Mouse (Mus musculus): ENCODE measurements around the gene Rp9. TPM values are rescaled to one million over a fixed set of nuclear protein-coding genes. Genes with fewer than 3 reads are reported as not detected.

Gene Rp9
- polyA plus RNA-seq, 1 experiment from 2014 or later, result 95.2 TPM

- Histone ChIP-seq H3K9me3 (ENCODE audit: control insufficient read depth) (no peaks in the 10 kb centered on the region), H3K4me2 (replicated peaks; ENCODE audit: low read depth) (no peak overlapping the region), H3K36me3 (ENCODE audit: control insufficient read depth, insufficient read depth) (no peaks in the 10 kb centered on the region), H3K27me3 (replicated peaks; ENCODE audit: control insufficient read depth, insufficient read depth, low read length) (no peaks in the 10 kb centered on the region), H3K9ac (ENCODE audit: low read depth, low read length) (no peak overlapping the region), H3K4me3 (ENCODE audit: low read depth, low read length) (no peak overlapping the region), H3K27ac (ENCODE audit: low read depth, low read length) (no peak overlapping the region), H3K4me1 (replicated peaks; ENCODE audit: control insufficient read depth, insufficient read depth, low read length) (no peaks in the 10 kb centered on the region)
- WGBS, result 74% methylated on average over 3 of the region's 4 CpGs
- no peak for TF ChIP-seq CTCF (IDR thresholded peaks at IDR 0.05; ENCODE audit: low read depth)
- ATAC-seq, result no peak
Observed at GRCm38 (mm10) chr9:22428028-22428665, 41.4 kb downstream of the Rp9 start.

GRCm38 (mm10) chr9:22424719-22425118 is 44.8 kb downstream of the Rp9 start:
- Histone ChIP-seq H3K36me3 (ENCODE audit: control insufficient read depth, insufficient read depth) (no peaks in the 10 kb centered on the region), H3K27me3 (replicated peaks; ENCODE audit: control insufficient read depth, insufficient read depth, low read length) (no peaks in the 10 kb centered on the region), H3K9ac (ENCODE audit: low read depth, low read length) (no peak overlapping the region), H3K4me2 (replicated peaks; ENCODE audit: low read depth) (no peak overlapping the region), H3K9me3 (ENCODE audit: control insufficient read depth) (no peaks in the 10 kb centered on the region), H3K4me1 (replicated peaks; ENCODE audit: control insufficient read depth, insufficient read depth, low read length) (no peaks in the 10 kb centered on the region), H3K4me3 (ENCODE audit: low read depth, low read length) (no peak overlapping the region), H3K27ac (ENCODE audit: low read depth, low read length) (no peak overlapping the region)
- WGBS, result 78% methylated on average over 4 of the region's 4 CpGs
- no peak for ATAC-seq
- TF ChIP-seq CTCF (IDR thresholded peaks at IDR 0.05; ENCODE audit: low read depth), result no peak

GRCm38 (mm10) chr9:22424196-22424595 is 45.3 kb downstream of the Rp9 start:
- WGBS, result 70% methylated on average over 10 of the region's 10 CpGs
- Histone ChIP-seq H3K27me3 (replicated peaks; ENCODE audit: control insufficient read depth, insufficient read depth, low read length) (no peaks in the 10 kb centered on the region), H3K9me3 (ENCODE audit: control insufficient read depth) (no peaks in the 10 kb centered on the region), H3K4me1 (replicated peaks; ENCODE audit: control insufficient read depth, insufficient read depth, low read length) (no peaks in the 10 kb centered on the region), H3K27ac (ENCODE audit: low read depth, low read length) (no peak overlapping the region), H3K4me3 (ENCODE audit: low read depth, low read length) (no peak overlapping the region), H3K4me2 (replicated peaks; ENCODE audit: low read depth) (no peak overlapping the region), H3K36me3 (ENCODE audit: control insufficient read depth, insufficient read depth) (no peaks in the 10 kb centered on the region), H3K9ac (ENCODE audit: low read depth, low read length) (no peak overlapping the region)
- no peak for ATAC-seq
- no peak for TF ChIP-seq CTCF (IDR thresholded peaks at IDR 0.05; ENCODE audit: low read depth)

- no peak for TF ChIP-seq CTCF (IDR thresholded peaks at IDR 0.05; ENCODE audit: low read depth)
- Histone ChIP-seq H3K36me3 (ENCODE audit: control insufficient read depth, insufficient read depth) (no peaks in the 10 kb centered on the region), H3K9me3 (ENCODE audit: control insufficient read depth) (no peaks in the 10 kb centered on the region), H3K27ac (ENCODE audit: low read depth, low read length) (no peak overlapping the region), H3K4me1 (replicated peaks; ENCODE audit: control insufficient read depth, insufficient read depth, low read length) (no peaks in the 10 kb centered on the region), H3K4me2 (replicated peaks; ENCODE audit: low read depth) (no peak overlapping the region), H3K9ac (ENCODE audit: low read depth, low read length) (no peak overlapping the region), H3K27me3 (replicated peaks; ENCODE audit: control insufficient read depth, insufficient read depth, low read length) (no peaks in the 10 kb centered on the region), H3K4me3 (ENCODE audit: low read depth, low read length) (no peak overlapping the region)
- ATAC-seq, result no peak
- WGBS, result 69% methylated on average over 1 of the region's 1 CpGs
Observed at GRCm38 (mm10) chr9:22423507-22423906, 46.0 kb downstream of the Rp9 start.

- ATAC-seq, result no peak
- H3K9ac ChIP-seq (ENCODE audit: low read depth, low read length), result no peak overlapping the region
- H3K36me3 ChIP-seq (ENCODE audit: control insufficient read depth, insufficient read depth), result no peaks in the 10 kb centered on the region
- TF ChIP-seq CTCF (IDR thresholded peaks at IDR 0.05; ENCODE audit: low read depth), result no peak
- H3K4me2 ChIP-seq (replicated peaks; ENCODE audit: low read depth), result no peak overlapping the region
- H3K4me1 ChIP-seq (replicated peaks; ENCODE audit: control insufficient read depth, insufficient read depth, low read length), result no peaks in the 10 kb centered on the region
- WGBS, result 56% methylated on average over 1 of the region's 1 CpGs
- no peak overlapping the region for H3K4me3 ChIP-seq (ENCODE audit: low read depth, low read length)
- H3K27me3 ChIP-seq (replicated peaks; ENCODE audit: control insufficient read depth, insufficient read depth, low read length), result no peaks in the 10 kb centered on the region
- no peak overlapping the region for H3K27ac ChIP-seq (ENCODE audit: low read depth, low read length)
- H3K9me3 ChIP-seq (ENCODE audit: control insufficient read depth), result no peaks in the 10 kb centered on the region
Observed at GRCm38 (mm10) chr9:22422559-22422958, 47.0 kb downstream of the Rp9 start.

- no peak for ATAC-seq
- no peaks in the 10 kb centered on the region for H3K36me3 ChIP-seq (ENCODE audit: control insufficient read depth, insufficient read depth)
- WGBS, result 51% methylated on average over 7 of the region's 7 CpGs
Observed at GRCm38 (mm10) chr9:22420491-22420890, 49.1 kb downstream of the Rp9 start.

GRCm38 (mm10) chr9:22419877-22420276 is 49.7 kb downstream of the Rp9 start:
- WGBS, result 85% methylated on average over 3 of the region's 3 CpGs
- no peak overlapping the region for H3K4me3 ChIP-seq (ENCODE audit: low read depth, low read length)
- H3K4me2 ChIP-seq (replicated peaks; ENCODE audit: low read depth), result no peak overlapping the region
- no peaks in the 10 kb centered on the region for H3K36me3 ChIP-seq (ENCODE audit: control insufficient read depth, insufficient read depth)
- H3K9me3 ChIP-seq (ENCODE audit: control insufficient read depth), result no peaks in the 10 kb centered on the region
- no peak for ATAC-seq
- H3K27ac ChIP-seq (ENCODE audit: low read depth, low read length), result no peak overlapping the region
- H3K4me1 ChIP-seq (replicated peaks; ENCODE audit: control insufficient read depth, insufficient read depth, low read length), result no peaks in the 10 kb centered on the region
- no peak for TF ChIP-seq CTCF (IDR thresholded peaks at IDR 0.05; ENCODE audit: low read depth)
- H3K27me3 ChIP-seq (replicated peaks; ENCODE audit: control insufficient read depth, insufficient read depth, low read length), result no peaks in the 10 kb centered on the region
- H3K9ac ChIP-seq (ENCODE audit: low read depth, low read length), result no peak overlapping the region

More at GRCm38 (mm10) chr9:22420491-22420890, 49.1 kb downstream of the Rp9 start:
- no peaks in the 10 kb centered on the region for H3K9me3 ChIP-seq (ENCODE audit: control insufficient read depth)
- no peak overlapping the region for H3K4me3 ChIP-seq (ENCODE audit: low read depth, low read length)
- no peak overlapping the region for H3K27ac ChIP-seq (ENCODE audit: low read depth, low read length)
- H3K9ac ChIP-seq (ENCODE audit: low read depth, low read length), result no peak overlapping the region
- no peak for TF ChIP-seq CTCF (IDR thresholded peaks at IDR 0.05; ENCODE audit: low read depth)
- no peaks in the 10 kb centered on the region for H3K27me3 ChIP-seq (replicated peaks; ENCODE audit: control insufficient read depth, insufficient read depth, low read length)
- H3K4me1 ChIP-seq (replicated peaks; ENCODE audit: control insufficient read depth, insufficient read depth, low read length), result no peaks in the 10 kb centered on the region
- no peak overlapping the region for H3K4me2 ChIP-seq (replicated peaks; ENCODE audit: low read depth)

All from intestine, postnatal 0 days (tissue).